Mouse (Mus musculus): ENCODE results near the gene Notch3. TPM values are rescaled to one million over a fixed set of nuclear protein-coding genes. Genes with fewer than 3 reads are reported as not detected.
A peak's percentile ranks its signal among the peaks of the same experiment; 100 is the strongest.
"Not testable (repeated sequence)": the region's sequence is repeated elsewhere in the genome, so short reads cannot be mapped to it uniquely, and the experiment has no call there.

Notch3 gene
- polyA plus RNA-seq, 1 experiment from 2014 or later = 13.7 TPM

- no peaks in the 10 kb centered on the region for H3K9me3 ChIP-seq
- WGBS = 64% methylated on average over 19 of the region's 19 CpGs
- peaks cover 4% of the 10 kb centered on the region; the same call in 1 of the 2 replicates for H3K27me3 ChIP-seq (ENCODE audit: insufficient read depth, poor library complexity, severe bottlenecking)
- peak overlapping the region; percentile 31 for H3K27ac ChIP-seq
- no peak overlapping the region for H3K4me3 ChIP-seq
- peaks cover 30% of the 10 kb centered on the region for H3K4me1 ChIP-seq
- peaks cover 57% of the 10 kb centered on the region for H3K36me3 ChIP-seq
- DNase-seq (ENCODE audit: low spot score) = no peak
Measured at GRCm38 (mm10) chr17:32121833-32122586, 44.6 kb downstream of the Notch3 start.

GRCm38 (mm10) chr17:32120771-32121532 lies 45.7 kb downstream of the Notch3 start:
- Histone ChIP-seq H3K36me3 (peaks cover 46% of the 10 kb centered on the region), H3K27ac (no peak overlapping the region), H3K9me3 (no peaks in the 10 kb centered on the region), H3K4me3 (no peak overlapping the region), H3K4me1 (peaks cover 30% of the 10 kb centered on the region), H3K27me3 (ENCODE audit: insufficient read depth, poor library complexity, severe bottlenecking) (peaks cover 14% of the 10 kb centered on the region)
- 71% methylated on average over 9 of the region's 9 CpGs for WGBS
- no peak for DNase-seq (ENCODE audit: low spot score)

DNA sequence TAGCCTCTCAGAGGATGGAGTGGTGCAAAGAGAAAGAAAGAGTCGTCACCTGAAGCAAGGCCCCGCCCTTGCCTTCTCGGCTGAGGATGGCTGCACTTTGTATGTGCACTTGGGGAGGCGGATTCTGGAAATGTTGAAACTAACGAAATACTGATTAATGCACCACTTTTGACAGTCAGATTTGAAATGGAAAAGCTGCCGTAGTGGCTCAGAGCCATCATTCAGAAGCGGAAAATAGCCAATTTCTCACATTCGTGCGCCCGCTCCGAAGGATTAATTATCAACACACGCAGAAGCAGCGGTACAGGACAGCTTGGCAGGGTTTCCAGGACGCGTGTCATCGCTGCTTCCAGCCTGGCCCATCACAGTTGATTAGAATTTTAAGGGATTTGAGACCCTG lies 47.5 kb downstream of the Notch3 start:
- no peak overlapping the region for H3K27ac ChIP-seq
- H3K4me3 ChIP-seq = no peak overlapping the region
- peaks cover 36% of the 10 kb centered on the region for H3K36me3 ChIP-seq
- 79% methylated on average over 16 of the region's 16 CpGs for WGBS
- peaks cover 29% of the 10 kb centered on the region for H3K27me3 ChIP-seq (ENCODE audit: insufficient read depth, poor library complexity, severe bottlenecking)
- peaks cover 41% of the 10 kb centered on the region for H3K4me1 ChIP-seq
- DNase-seq (ENCODE audit: low spot score) = no peak
- H3K9me3 ChIP-seq = no peaks in the 10 kb centered on the region

DNA sequence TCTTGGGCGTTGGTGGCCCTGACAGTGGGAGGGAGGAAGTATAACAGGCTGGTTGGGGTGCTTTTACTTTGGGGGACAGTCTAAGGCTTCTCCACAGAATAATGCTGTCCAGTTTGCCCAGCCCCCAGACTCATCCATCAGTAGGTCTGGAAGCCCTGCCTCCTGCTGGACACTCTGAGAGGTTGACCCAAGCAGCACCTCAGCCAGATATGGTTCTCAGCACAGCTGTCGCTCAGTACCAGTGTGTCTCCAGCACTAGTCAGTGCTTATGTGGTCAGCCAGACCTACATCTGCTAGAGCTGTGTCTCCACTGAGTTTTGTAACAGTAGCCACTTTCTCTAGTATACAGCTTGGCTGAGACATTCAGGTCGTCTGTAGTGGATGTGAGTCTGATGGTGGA lies 48.2 kb downstream of the Notch3 start:
- peak overlapping the region; percentile 46 for H3K4me3 ChIP-seq
- peaks cover 32% of the 10 kb centered on the region for H3K27me3 ChIP-seq (ENCODE audit: insufficient read depth, poor library complexity, severe bottlenecking)
- H3K27ac ChIP-seq = 0 out of 2 replicates have a peak overlapping the region, but pooled peaks have one; percentile 16
- H3K36me3 ChIP-seq = peaks cover 29% of the 10 kb centered on the region
- 15% methylated on average over 3 of the region's 3 CpGs for WGBS
- H3K9me3 ChIP-seq = no peaks in the 10 kb centered on the region
- H3K4me1 ChIP-seq = peaks cover 48% of the 10 kb centered on the region
- DNase-seq (ENCODE audit: low spot score) = no peak

DNA sequence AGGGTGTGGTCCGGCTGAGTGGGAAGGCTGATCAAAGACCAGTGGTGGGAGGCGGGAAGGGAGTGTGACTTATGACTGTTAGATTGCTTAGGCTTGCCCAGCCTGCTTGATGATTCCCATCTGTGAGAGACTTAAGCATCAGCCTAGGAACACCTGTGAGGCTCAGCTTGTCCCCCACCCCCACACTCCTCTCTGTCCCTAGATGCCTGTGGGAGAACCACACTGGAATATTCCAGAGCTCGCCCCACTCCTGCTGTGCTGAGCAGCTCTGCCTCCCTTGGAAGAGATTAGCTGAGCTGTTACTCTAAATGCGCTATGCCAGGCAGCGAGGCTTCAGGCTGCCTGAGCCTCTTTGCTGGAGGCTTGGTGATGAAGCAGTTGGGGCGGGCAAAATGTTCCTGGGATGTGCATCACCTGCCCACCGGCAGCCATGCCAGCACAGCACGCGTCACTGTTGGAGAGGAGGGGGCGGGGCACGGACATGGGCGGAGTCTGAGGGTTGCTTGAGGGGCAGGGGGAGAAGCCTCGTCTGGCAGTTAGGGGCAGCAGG lies 48.7 kb downstream of the Notch3 start:
- peak overlapping the region; percentile 69 for H3K27ac ChIP-seq
- peaks cover 32% of the 10 kb centered on the region for H3K27me3 ChIP-seq (ENCODE audit: insufficient read depth, poor library complexity, severe bottlenecking)
- peak overlapping the region; percentile 46 for H3K4me3 ChIP-seq
- peaks cover 25% of the 10 kb centered on the region for H3K36me3 ChIP-seq
- 4% methylated on average over 13 of the region's 13 CpGs for WGBS
- DNase-seq (ENCODE audit: low spot score) = peak; percentile 83
- peaks cover 53% of the 10 kb centered on the region for H3K4me1 ChIP-seq
- not testable (repeated sequence) for H3K9me3 ChIP-seq

GRCm38 (mm10) chr17:32117287-32117871 lies 49.3 kb downstream of the Notch3 start:
- no peak for DNase-seq (ENCODE audit: low spot score)
- no peak overlapping the region for H3K27ac ChIP-seq
- WGBS = 47% methylated on average over 5 of the region's 5 CpGs
- H3K4me1 ChIP-seq = peaks cover 50% of the 10 kb centered on the region
- H3K9me3 ChIP-seq = no peaks in the 10 kb centered on the region
- peaks cover 32% of the 10 kb centered on the region for H3K27me3 ChIP-seq (ENCODE audit: insufficient read depth, poor library complexity, severe bottlenecking)
- no peak overlapping the region for H3K4me3 ChIP-seq
- peaks cover 19% of the 10 kb centered on the region for H3K36me3 ChIP-seq

DNA sequence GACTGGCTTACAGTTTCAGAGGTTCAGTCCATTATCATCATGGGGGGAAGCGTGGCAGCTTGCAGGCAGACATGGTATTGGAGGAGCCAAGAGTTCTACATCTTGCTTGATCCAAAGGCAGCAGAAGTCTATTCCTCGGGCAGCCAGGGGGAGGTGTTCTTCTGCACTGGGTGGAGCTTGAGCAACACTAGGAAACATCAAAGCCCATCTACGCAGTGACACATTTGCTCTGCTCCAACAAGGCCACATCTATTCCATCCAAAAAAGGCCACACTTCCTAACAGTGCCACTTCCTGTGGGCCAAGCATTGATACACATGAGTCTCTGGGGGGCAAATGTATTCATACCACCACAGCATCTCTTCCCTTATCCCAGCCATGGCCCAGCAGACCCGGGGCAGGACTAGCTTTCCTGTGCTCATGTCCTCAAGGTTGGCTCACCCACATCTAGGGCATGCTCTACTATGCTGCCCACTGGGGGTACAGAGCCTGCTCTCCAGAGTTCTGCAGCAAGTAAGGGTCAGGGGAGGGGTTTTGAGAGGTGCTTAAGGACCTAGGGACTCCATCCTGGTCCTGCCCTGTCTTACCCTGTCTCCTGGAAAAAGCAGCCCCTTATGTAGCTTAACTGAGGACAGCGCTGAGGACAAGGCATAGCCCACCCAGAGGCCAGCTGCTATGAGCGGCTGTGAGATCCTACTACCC lies 49.9 kb downstream of the Notch3 start:
- WGBS = 69% methylated on average over 6 of the region's 6 CpGs
- DNase-seq (ENCODE audit: low spot score) = no peak
- Histone ChIP-seq H3K27me3 (ENCODE audit: insufficient read depth, poor library complexity, severe bottlenecking) (peaks cover 32% of the 10 kb centered on the region), H3K4me1 (peaks cover 43% of the 10 kb centered on the region), H3K9me3 (no peaks in the 10 kb centered on the region), H3K27ac (no peak overlapping the region), H3K4me3 (no peak overlapping the region), H3K36me3 (peaks cover 12% of the 10 kb centered on the region)

- H3K9me3 ChIP-seq; DNase-seq (ENCODE audit: low spot score); H3K36me3 ChIP-seq: not testable (repeated sequence)
- 57% methylated on average over 5 of the region's 5 CpGs for WGBS
- Histone ChIP-seq H3K4me1 (peaks cover 49% of the 10 kb centered on the region), H3K4me3 (peak overlapping the region; percentile 69), H3K27ac (peak overlapping the region; percentile 86), H3K27me3 (ENCODE audit: insufficient read depth, poor library complexity, severe bottlenecking) (peaks cover 35% of the 10 kb centered on the region)
Measured at GRCm38 (mm10) chr17:32114486-32114885, 52.2 kb downstream of the Notch3 start.

DNA sequence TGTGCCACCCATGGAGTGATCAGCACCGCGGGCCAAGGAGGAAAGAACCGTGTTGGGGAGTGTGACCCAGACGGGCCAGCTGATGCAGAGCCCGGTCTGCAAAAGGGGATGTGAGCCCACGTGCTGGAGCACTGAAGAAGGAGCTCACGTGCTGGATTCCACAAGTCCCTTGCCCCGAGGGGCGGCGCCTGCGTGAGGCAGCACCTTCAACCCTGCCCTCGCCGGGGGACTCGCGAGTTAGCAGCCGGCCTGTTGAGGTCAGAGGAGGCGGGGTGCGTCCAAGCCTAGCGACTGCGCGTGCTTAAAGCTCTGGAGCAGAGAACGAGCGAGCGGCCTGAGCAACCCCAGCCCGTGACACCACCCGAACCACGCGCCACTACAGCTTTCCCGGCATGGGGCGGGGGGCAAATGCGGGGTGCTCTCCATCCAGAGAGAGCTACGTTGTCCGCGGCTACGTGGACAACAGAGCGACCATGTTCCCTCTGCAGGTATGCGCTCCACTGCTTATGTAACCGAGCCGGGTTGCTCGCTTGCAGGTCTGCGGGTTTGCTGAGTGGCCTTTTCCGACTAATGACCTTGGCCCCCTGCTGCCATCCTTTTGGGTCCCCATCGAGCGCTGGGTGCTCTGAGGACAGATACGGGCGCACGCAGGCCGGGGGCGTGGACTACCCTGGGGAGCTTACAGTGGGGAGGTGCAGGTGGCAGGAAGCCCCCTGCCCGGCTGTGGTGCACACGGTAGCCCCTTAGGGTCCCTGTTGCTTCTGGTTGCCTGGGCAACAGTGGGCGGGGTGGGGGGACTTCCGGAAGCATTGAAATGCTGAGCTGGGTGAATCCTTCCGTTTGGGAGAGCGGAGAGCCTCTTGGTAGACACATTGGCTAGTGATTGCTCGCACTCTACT lies 52.9 kb downstream of the Notch3 start:
- no peaks in the 10 kb centered on the region for H3K36me3 ChIP-seq
- H3K27me3 ChIP-seq (ENCODE audit: insufficient read depth, poor library complexity, severe bottlenecking) = peaks cover 38% of the 10 kb centered on the region
- peak overlapping the region; percentile 86 for H3K27ac ChIP-seq
- peak overlapping the region; percentile 69 for H3K4me3 ChIP-seq
- H3K4me1 ChIP-seq = peaks cover 49% of the 10 kb centered on the region
- WGBS = 1% methylated on average over 56 of the region's 56 CpGs
- DNase-seq (ENCODE audit: low spot score) = peak; percentile 95
- no peaks in the 10 kb centered on the region for H3K9me3 ChIP-seq

DNA sequence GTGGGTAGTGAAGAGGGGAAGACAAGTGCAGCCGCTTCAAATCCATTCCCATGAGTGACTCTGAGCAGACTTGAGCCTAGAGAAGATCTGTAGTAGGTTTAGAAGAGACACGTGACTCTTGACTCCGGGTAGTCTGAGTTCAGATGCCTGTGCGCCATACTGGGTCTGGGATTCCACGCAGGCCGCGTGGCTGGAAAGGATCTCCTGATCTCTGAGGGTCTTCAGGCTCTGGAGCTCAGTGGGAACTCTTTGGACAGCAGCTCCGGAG lies 53.5 kb downstream of the Notch3 start:
- DNase-seq (ENCODE audit: low spot score) = no peak
- WGBS = 4% methylated on average over 8 of the region's 8 CpGs
- Histone ChIP-seq H3K4me1 (peaks cover 44% of the 10 kb centered on the region), H3K27me3 (ENCODE audit: insufficient read depth, poor library complexity, severe bottlenecking) (peaks cover 38% of the 10 kb centered on the region), H3K27ac (peak overlapping the region; percentile 86), H3K4me3 (peak overlapping the region; percentile 69), H3K9me3 (no peaks in the 10 kb centered on the region), H3K36me3 (no peaks in the 10 kb centered on the region)

- 53% methylated on average over 8 of the region's 8 CpGs for WGBS
- H3K27me3 ChIP-seq (ENCODE audit: insufficient read depth, poor library complexity, severe bottlenecking) = peaks cover 38% of the 10 kb centered on the region
- H3K36me3 ChIP-seq = no peaks in the 10 kb centered on the region
- no peak for DNase-seq (ENCODE audit: low spot score)
- H3K27ac ChIP-seq = peak overlapping the region; percentile 86
- H3K4me1 ChIP-seq = peaks cover 39% of the 10 kb centered on the region
- no peaks in the 10 kb centered on the region for H3K9me3 ChIP-seq
- peak overlapping the region; percentile 69 for H3K4me3 ChIP-seq
Measured at GRCm38 (mm10) chr17:32112434-32113254, 54.0 kb downstream of the Notch3 start.

Data from heart, embryonic 10.5 days (tissue).